Mouse (Mus musculus) forebrain, embryonic 11.5 days (tissue): ENCODE data around the gene Arhgef16. TPM values are rescaled to one million over a fixed set of nuclear protein-coding genes. Genes with fewer than 3 reads are reported as not detected.

Source experiments
- ATAC-seq: fragments of 200-750 bp; cut with Nextera tagmentation; replicated peaks from 2 replicates; pipeline ENCODE4 v1.8.0; 2017; ENCODE audit warnings: moderate TSS enrichment; ENCODE audit not compliant: low FRiP score
- DNase-seq: peaks from one replicate; pipeline ENCODE4 v3.0.0-alpha.2; 2017; ENCODE audit warnings: low spot score
- H3K27ac ChIP-seq: fragments of 300-500 bp; sonication (generic); 2 replicates; pipeline ENCODE4 v1.5.1; 2014; ENCODE audit warnings: low read depth, low read length
- H3K27me3 ChIP-seq: fragments of 300-500 bp; sonication (generic); 2 replicates; pipeline ENCODE4 v1.6.1; 2014; ENCODE audit warnings: mild to moderate bottlenecking, low read length, mixed read lengths; ENCODE audit not compliant: control insufficient read depth, insufficient read depth
- H3K36me3 ChIP-seq: fragments of 300-500 bp; sonication (generic); 2 replicates; pipeline ENCODE4 v1.6.1; 2014; ENCODE audit warnings: mild to moderate bottlenecking, low read length, moderate library complexity, mixed read lengths; ENCODE audit not compliant: control insufficient read depth, insufficient read depth
- H3K4me1 ChIP-seq: fragments of 300-500 bp; sonication (generic); replicated peaks from 2 replicates; pipeline ENCODE4 v1.6.1; 2014; ENCODE audit warnings: low read length, mixed read lengths; ENCODE audit not compliant: control insufficient read depth, insufficient read depth
- H3K4me2 ChIP-seq: fragments of 300-500 bp; sonication (generic); 2 replicates; pipeline ENCODE4 v1.6.1; 2014; ENCODE audit warnings: low read depth, mild to moderate bottlenecking, low read length, moderate library complexity, mixed read lengths; ENCODE audit not compliant: severe bottlenecking
- H3K4me3 ChIP-seq: fragments of 300-500 bp; sonication (generic); 2 replicates; pipeline ENCODE4 v1.5.1; 2014; ENCODE audit warnings: low read depth, low read length
- H3K9ac ChIP-seq: fragments of 300-500 bp; sonication (generic); 2 replicates; pipeline ENCODE4 v1.6.1; 2014; ENCODE audit warnings: low read length
- H3K9me3 ChIP-seq: fragments of 300-500 bp; sonication (generic); 2 replicates; pipeline ENCODE4 v1.6.1; 2016; ENCODE audit warnings: low read length, mixed read lengths; ENCODE audit not compliant: control insufficient read depth
- WGBS: fragments of 180-500 bp; shearing (Covaris S2); extraction: QIAGEN DNeasy Blood & Tissue Kit; methylation state at CpG from one replicate; pipeline ENCODE4 v1.1.7; 2014; 5-methylcytosine and 5-hydroxymethylcytosine counted together
- polyA plus RNA-seq: library from polyadenylated mRNA; unstranded; fragments of >200 nt; fragmentation: Nextera tagmentation; extraction: Ambion mirVana; gene quantifications from 2 replicates; pipeline ENCODE4 v1.2.1, GENCODE M21; 2014

Arhgef16 gene
- 0.90 and 1.2 TPM in 2 replicates for polyA plus RNA-seq

GRCm38 (mm10) chr4:154301466-154301881 lies at the start of gene Arhgef16:
TSS of gene Arhgef16 (minus strand) at chr4:154301676.
- H3K36me3 ChIP-seq, result no peaks in the 10 kb centered on the region
- H3K27me3 ChIP-seq, result peaks cover 28% of the 10 kb centered on the region
- DNase-seq, result peak; percentile 81
- H3K4me3 ChIP-seq, result no peak within 1 kb of the TSS
- H3K4me2 ChIP-seq, result no peak within 1 kb of the TSS
- peaks cover 8% of the 10 kb centered on the region for H3K4me1 ChIP-seq
- no peak within 1 kb of the TSS for H3K9ac ChIP-seq
- peak; percentile 36; the same call in 1 of the 2 replicates for ATAC-seq
- WGBS, result 29% methylated on average over 7 of the region's 7 CpGs
- no peaks in the 10 kb centered on the region for H3K9me3 ChIP-seq
- no peak within 1 kb of the TSS for H3K27ac ChIP-seq

GRCm38 (mm10) chr4:154348197-154348786 lies 46.8 kb upstream of the Arhgef16 start:
- ATAC-seq, result no peak
- 63% methylated on average over 11 of the region's 11 CpGs for WGBS

GRCm38 (mm10) chr4:154346731-154347522 lies 45.5 kb upstream of the Arhgef16 start:
- Histone ChIP-seq H3K36me3 (no peaks in the 10 kb centered on the region), H3K27ac (no peak overlapping the region), H3K4me3 (no peak overlapping the region), H3K4me2 (no peak overlapping the region), H3K9me3 (no peaks in the 10 kb centered on the region), H3K4me1 (peaks cover 6% of the 10 kb centered on the region; the same call in 1 of the 2 replicates), H3K9ac (no peak overlapping the region), H3K27me3 (no peaks in the 10 kb centered on the region)
- DNase-seq (no peak), ATAC-seq (peak; percentile 39; the same call in 1 of the 2 replicates)
- 45% methylated on average over 19 of the region's 19 CpGs for whole genome bisulfite sequencing

More at GRCm38 (mm10) chr4:154348197-154348786, 46.8 kb upstream of the Arhgef16 start:
- no peak overlapping the region for H3K4me3 ChIP-seq
- no peaks in the 10 kb centered on the region for H3K27me3 ChIP-seq
- H3K4me2 ChIP-seq, result no peak overlapping the region
- H3K36me3 ChIP-seq, result no peaks in the 10 kb centered on the region
- no peaks in the 10 kb centered on the region for H3K9me3 ChIP-seq
- no peak overlapping the region for H3K27ac ChIP-seq
- H3K4me1 ChIP-seq, result peaks cover 6% of the 10 kb centered on the region; the same call in 1 of the 2 replicates
- H3K9ac ChIP-seq, result no peak overlapping the region
- DNase-seq, result no peak

GRCm38 (mm10) chr4:154336650-154337049 lies 35.2 kb upstream of the Arhgef16 start:
- H3K4me1 ChIP-seq, result peaks cover 15% of the 10 kb centered on the region
- H3K4me3 ChIP-seq, result no peak overlapping the region
- 0 out of 2 replicates have a peak overlapping the region, but pooled peaks have one; percentile 41 for H3K27ac ChIP-seq
- no peak for ATAC-seq
- 14% methylated on average over 10 of the region's 10 CpGs for WGBS
- DNase-seq, result peak; percentile 62
- H3K9ac ChIP-seq, result no peak overlapping the region
- H3K36me3 ChIP-seq, result no peaks in the 10 kb centered on the region; the same call in 1 of the 2 replicates
- H3K9me3 ChIP-seq, result no peaks in the 10 kb centered on the region
- no peaks in the 10 kb centered on the region for H3K27me3 ChIP-seq
- H3K4me2 ChIP-seq, result no peak overlapping the region

- Histone ChIP-seq H3K36me3 (no peaks in the 10 kb centered on the region; the same call in 1 of the 2 replicates), H3K27ac (peak within 1 kb of the TSS; percentile 41; the same call in 1 of the 2 replicates), H3K4me2 (no peak within 1 kb of the TSS; the same call in 1 of the 2 replicates), H3K4me1 (peaks cover 15% of the 10 kb centered on the region), H3K4me3 (no peak within 1 kb of the TSS), H3K9ac (no peak within 1 kb of the TSS; the same call in 1 of the 2 replicates), H3K9me3 (no peaks in the 10 kb centered on the region), H3K27me3 (no peaks in the 10 kb centered on the region)
- DNase-seq (no peak), ATAC-seq (0 out of 2 replicates have a peak, but pooled peaks have one; percentile 63)
- 68% methylated on average over 12 of the region's 12 CpGs for WGBS
These were observed 34.3 kb upstream of the Arhgef16 start, which contains the start of gene B230104I21Rik for GRCm38 (mm10) chr4:154335761-154336160. TSS of gene B230104I21Rik (plus strand) at chr4:154336127.

- peaks cover 15% of the 10 kb centered on the region for H3K4me1 ChIP-seq
- no peaks in the 10 kb centered on the region for H3K27me3 ChIP-seq
- ATAC-seq (no peak), DNase-seq (no peak)
- 74% methylated on average over 48 of the region's 48 CpGs for WGBS
- H3K27ac ChIP-seq, result no peak overlapping the region
- H3K9ac ChIP-seq, result no peak overlapping the region; the same call in 1 of the 2 replicates
- no peak overlapping the region; the same call in 1 of the 2 replicates for H3K4me2 ChIP-seq
- no peaks in the 10 kb centered on the region for H3K9me3 ChIP-seq
- H3K4me3 ChIP-seq, result no peak overlapping the region
- no peaks in the 10 kb centered on the region; the same call in 1 of the 2 replicates for H3K36me3 ChIP-seq
These were observed 33.4 kb upstream of the Arhgef16 start for GRCm38 (mm10) chr4:154334699-154335402.

- Histone ChIP-seq H3K9ac (no peak overlapping the region), H3K9me3 (no peaks in the 10 kb centered on the region), H3K4me2 (no peak overlapping the region), H3K27ac (no peak overlapping the region), H3K36me3 (no peaks in the 10 kb centered on the region; the same call in 1 of the 2 replicates), H3K4me1 (peaks cover 15% of the 10 kb centered on the region), H3K27me3 (no peaks in the 10 kb centered on the region), H3K4me3 (no peak overlapping the region)
- DNase-seq (no peak), ATAC-seq (no peak)
- 81% methylated on average over 8 of the region's 8 CpGs for WGBS
These were observed 31.8 kb upstream of the Arhgef16 start for GRCm38 (mm10) chr4:154333300-154333699.

GRCm38 (mm10) chr4:154331271-154331670 lies 29.8 kb upstream of the Arhgef16 start:
- DNase-seq, result no peak
- H3K9me3 ChIP-seq, result no peaks in the 10 kb centered on the region
- H3K36me3 ChIP-seq, result no peaks in the 10 kb centered on the region; the same call in 1 of the 2 replicates
- no peaks in the 10 kb centered on the region for H3K27me3 ChIP-seq
- no peak overlapping the region for H3K4me3 ChIP-seq
- no peak overlapping the region for H3K9ac ChIP-seq
- no peak overlapping the region for H3K27ac ChIP-seq
- peaks cover 7% of the 10 kb centered on the region; the same call in 1 of the 2 replicates for H3K4me1 ChIP-seq
- no peak for ATAC-seq
- 56% methylated on average over 12 of the region's 12 CpGs for WGBS
- no peak overlapping the region for H3K4me2 ChIP-seq
